Mouse (Mus musculus): ENCODE data around the gene G3bp2.
"Not testable (repeated sequence)": the region's sequence is repeated elsewhere in the genome, so short reads cannot be mapped to it uniquely, and the experiment has no call there.

G3bp2 gene

DNA sequence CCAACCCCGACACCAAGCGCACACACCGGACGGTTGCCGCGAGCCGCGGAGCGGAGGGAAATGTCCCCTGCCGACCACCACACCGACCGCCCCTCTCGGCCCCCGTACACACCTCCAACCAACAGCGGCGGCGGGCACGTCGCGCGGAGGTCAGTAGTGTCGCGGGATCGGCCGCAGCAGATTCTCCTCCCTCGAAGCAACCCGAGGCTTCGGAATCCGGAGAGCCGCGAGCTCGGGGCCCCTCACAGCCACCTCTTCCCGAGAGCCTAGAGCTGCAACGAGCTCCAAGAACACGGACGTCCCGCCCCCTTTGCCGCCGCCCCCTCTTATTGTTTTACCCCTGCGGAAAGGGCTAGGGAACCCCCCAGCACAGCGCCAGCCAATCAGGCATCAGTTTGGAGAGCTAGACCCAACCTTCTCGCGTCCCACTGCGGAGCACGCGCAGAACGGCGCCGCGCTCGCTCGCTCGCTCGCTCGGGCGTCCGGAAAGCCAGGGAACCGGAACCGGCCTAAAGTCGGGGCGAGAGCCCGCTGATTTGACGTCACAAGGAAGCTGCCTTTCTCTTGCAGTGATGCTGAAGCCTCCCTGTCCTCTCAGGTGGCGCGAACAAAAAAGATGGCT, at the start of gene G3bp2:
TSS of gene G3bp2 (minus strand) at position 303 of the 622 bp plus-strand sequence.
- DNase-seq (ENCODE audit: low spot score in 2 of 2), result peak; percentile 95

DNA sequence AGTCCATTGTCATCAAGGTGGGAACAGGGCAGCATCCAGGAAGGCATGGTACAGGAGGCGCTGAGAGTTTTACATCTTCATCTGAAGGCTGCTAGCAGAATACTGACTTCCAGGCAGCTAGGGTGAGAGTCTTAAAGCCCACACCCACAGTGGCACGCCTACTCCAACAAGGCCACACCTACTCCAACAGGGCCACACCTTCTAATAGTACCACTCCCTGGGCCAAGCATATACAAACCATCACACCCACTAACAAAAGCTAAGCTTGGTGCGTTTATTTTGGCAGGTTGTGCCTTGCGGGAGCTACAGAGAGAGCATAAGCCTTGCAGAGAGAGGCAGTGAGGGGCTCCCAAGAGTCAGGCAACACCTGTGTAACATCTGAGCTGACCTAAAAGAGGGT, 49.5 kb upstream of the G3bp2 start:
- DNase-seq (ENCODE audit: low spot score in 2 of 2), result not testable (repeated sequence)

DNA sequence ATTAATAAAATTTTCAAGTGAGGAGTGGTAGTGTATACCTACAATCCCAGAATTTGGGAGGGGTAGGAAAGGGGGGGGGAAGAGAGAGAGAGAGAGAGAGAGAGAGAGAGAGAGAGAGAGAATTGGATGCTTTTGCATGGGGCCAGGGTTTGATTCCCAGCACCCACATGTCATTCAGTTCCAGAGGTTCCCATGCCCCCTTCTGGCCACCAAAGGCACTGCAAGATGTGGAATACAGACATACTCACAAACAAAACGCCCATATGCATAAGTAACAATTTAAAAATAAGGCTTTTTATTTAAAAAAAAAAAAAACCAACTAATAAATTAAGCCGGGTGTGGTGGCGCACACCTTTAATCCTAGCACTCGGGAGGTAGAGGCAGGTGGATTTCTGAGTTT, 48.6 kb upstream of the G3bp2 start:
- no peak for DNase-seq (ENCODE audit: low spot score in 2 of 2)

DNA sequence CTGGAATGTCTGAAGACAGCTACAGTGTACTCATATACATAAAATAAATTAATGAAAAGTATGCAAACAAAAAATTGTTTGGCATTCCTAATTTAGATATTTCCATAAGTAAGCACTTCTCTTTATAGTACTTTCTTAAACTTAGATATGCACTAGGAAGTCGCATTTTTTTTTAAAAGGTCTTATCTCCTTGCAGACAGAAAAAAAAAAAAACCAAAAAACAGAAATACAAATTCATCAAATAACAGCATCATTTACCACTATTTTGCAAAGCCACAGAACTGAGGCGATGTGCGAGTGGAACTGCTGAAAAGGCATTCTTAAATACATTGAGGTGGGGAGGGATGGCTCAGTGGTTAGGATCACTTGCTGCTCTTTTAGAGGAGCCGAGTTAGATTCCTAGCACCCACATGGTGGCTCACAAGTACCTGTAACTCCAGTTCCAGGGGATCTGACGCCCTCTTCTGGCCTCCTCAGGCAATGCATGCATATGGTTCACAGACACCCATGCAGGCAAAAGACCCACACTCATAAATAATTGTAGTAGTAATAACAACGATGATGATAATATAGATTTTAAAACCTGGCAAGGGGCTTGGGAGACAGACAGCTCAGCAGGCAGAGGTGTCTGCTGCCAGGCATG, 46.6 kb upstream of the G3bp2 start:
- no peak for DNase-seq (ENCODE audit: low spot score in 2 of 2)

DNA sequence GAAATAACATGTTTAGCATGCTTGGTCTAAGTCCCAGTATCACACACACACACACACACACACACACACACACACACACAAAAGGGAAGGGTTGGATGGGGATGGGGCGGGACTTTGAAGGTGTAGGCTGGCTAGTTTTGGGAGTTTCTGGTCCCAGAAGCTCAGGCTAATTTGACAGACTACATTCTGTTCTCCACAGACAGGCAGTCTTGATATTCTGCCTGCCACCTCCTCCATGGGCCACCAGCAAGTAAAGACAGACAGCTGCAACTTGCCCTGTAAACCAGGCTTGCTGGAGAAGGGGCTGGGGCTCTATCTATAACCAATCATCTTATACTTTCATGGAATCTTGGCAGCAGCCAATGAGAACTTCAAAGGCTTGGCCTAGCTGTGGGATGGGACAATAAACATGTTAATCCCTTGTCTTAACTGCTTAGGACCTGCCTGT, 45.8 kb upstream of the G3bp2 start:
- no peak for DNase-seq (ENCODE audit: low spot score in 2 of 2)

DNA sequence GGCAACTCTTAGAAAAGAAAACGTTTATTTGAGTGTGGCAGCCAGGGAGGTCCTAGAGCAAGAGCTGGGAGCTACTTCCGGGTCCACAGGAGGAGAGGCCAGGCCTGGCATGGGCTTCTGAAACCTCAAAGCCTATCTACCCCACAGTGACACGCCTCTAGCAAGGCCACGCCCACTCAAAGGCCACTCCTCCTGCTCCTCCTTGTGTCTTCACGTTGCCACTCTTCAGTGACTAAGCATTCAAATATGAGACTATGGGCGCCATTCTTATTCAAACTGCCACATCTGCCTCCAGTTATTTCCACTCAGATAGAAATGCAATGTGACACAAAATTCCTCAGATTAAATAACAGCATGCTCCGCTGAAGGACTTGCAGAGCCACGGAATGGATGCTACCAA, 45.1 kb upstream of the G3bp2 start:
- DNase-seq (ENCODE audit: low spot score in 2 of 2), result no peak

DNA sequence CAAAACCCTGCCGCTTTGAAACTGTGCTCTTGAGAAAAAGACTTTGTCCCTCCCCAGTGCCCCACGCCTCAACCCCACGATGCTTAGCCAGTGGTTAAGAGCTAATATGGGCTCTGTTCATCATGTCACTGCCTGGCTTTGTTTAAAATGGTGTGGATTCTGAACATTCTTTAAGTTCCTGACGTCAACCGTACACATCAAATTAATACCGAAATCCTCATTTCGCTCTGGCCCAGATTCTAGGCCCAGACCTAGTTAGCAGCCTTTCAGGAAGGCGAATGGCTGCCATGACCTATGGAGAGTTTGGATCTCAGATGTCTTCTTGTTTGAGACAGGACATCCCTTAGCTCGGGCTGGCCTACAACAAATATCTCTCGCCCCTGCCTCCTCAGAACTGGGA, 44.2 kb upstream of the G3bp2 start:
- DNase-seq (ENCODE audit: low spot score in 2 of 2), result no peak

DNA sequence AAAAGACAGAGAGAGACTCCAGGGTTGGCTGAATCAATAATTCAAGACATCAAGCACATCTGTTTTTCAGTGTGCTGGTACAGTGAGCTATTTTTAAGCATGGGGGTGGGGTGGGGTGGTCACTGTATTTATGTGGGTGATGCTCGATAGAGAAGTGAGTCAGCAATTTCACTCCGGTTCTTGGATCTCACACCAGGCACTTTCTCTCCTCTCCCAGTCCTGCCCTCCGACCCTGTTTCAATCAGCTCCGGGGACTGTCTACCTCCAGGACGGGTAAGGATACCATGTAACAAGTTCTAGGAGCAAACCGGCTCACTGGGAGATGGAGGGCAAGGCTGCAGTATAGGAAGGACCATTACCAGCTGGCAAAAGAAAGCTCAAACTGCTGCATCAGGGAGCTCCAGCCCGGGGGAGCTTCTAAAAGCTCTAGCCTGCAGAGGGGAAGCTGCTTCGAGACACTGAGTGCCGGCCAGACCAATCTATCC, 43.7 kb upstream of the G3bp2 start:
- no peak for DNase-seq (ENCODE audit: low spot score in 2 of 2)

DNA sequence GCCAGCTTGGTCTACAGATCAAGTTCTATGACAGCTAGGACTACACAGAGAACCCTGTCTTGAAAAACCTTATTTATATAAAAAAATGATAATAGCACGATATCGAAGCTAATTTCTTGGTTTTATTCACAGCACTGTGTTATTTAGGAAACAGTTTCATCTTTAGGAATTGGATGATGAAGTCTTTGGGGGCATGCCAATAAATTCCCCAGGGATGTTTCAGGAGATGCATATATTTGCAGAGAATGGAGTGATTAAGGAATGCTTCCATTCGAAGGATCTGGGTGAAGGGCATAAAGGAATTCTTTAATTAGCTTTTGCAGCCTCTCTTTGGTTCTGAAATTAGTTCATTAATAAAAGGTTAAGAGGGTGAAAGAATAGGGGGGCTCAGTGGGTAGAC, 41.9 kb upstream of the G3bp2 start:
- DNase-seq (ENCODE audit: low spot score in 2 of 2), result no peak

DNA sequence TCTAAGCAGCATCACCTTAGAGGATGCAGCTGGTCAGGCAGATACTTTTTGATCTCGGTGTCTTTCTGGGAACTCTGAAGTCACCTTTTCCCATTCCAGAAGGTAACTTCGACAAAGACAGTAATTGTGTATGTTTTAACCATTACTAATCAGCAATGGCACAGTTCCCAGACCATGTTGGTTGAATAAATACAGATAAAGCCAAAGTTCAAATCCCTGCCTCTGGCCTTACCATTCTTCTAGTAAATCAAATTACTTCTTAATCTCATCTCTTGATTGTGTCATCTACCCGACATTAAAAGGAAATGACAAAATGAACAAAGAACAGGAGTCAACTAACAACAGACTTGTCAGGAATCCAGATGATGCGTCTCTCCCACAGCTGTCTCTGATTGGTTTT, 38.1 kb upstream of the G3bp2 start:
- DNase-seq (ENCODE audit: low spot score in 2 of 2), result no peak

DNA sequence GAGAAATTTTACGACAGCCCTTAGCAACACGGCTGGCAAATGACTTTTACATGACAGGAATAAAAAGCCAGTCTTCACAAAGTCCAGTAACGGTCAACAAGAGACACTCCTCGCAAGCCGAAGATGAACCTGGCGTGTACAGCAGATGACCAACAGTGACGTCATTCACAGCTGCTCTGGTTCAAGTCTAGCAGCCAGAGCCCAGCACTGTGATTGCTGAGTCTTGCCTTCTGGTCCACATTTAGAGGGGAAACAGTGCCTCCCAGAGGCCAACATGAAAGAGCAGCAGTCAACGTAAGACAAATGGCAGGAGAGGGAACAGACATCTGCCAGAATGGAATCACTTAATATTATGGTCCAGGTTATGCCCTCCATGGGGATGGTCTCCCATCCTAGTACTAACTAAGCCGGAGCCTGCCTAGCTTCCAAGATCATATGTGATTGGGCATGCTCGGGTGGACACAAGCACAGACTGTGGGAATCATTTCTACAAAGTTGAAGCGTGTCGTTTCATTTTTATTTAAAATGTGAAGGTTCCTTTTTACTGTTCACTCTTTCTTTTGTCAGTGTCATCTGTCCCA, 34.4 kb upstream of the G3bp2 start:
- peak; percentile 34 to 46 for DNase-seq (ENCODE audit: low spot score in 2 of 2)

DNA sequence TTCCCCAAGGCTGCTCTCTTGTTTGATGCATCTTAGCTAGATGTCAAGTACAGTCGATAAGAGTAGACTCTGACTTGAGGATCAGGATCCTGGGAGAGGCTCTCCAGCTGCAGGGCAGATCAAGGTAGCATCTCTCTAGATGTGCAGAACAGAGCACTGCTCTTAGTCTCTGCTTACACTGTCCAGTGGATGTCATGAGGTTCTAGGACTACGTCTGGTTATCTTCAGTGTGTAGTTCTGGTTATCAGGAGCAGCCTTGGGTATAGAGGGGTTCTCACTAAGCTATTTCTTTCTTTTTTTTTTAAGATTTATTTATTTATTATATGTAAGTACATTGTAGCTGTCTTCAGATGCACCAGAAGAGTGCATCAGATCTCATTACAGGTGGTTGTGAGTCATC, 31.4 kb upstream of the G3bp2 start:
- DNase-seq (ENCODE audit: low spot score in 2 of 2), result no peak

DNA sequence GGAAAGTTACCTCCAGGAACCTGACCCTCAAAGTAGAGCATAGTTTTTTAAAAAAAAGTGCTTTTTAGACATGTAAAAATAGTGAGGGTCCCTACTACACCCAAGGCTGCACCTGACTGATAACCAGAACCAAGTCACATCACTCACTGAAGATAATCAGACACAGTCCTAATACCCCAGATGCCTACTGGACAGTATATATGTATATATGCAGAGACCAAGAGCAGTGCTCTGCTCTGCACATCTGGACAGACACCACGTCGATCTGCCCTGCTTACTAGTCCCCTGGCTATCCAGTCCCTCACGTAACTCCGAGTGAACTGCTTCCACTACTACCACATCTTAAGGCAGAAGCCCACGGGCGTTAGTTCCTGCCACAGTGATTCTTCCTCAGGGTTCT, 30.7 kb upstream of the G3bp2 start:
- DNase-seq (ENCODE audit: low spot score in 2 of 2), result no peak

DNA sequence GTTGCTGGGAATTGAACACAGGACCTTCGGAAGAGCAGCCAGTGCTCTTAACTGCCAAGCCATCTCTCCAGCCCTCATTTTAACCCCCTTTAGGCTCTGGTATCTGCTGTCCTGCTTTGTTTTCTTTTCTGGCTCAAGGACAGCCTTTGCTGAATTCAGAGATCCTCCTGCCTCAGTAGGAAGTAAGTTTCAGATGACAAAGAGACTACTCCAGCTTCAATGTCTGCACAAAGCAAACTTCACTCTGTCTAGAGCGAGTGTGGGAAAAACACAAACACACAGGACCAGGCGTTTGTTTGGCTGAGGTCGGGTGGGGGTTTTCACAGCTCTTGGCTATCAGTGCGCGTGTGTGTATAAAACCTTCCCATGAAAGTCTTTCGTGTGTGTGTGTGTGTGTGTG, 30.0 kb upstream of the G3bp2 start:
- no peak for DNase-seq (ENCODE audit: low spot score in 2 of 2)

DNA sequence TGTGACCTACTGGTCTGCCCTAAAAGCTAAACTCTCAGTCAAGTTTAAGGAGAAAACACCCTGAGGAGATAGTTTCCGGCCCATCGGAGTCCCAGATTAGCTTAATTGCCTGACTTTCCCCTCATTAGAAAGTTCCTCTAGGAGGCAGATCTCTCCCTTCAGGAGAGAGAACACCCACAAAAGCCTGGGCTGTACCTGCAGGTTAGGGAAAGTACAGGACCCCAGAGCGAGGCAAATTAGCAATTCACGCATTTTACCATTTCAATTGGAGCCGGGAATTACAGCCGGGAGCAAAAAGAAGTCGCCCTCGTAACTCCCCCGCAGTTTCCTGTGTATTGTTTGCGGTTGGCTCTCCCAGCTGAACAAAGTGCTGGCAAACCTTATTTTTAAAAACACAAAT, 29.1 kb upstream of the G3bp2 start:
- no peak for DNase-seq (ENCODE audit: low spot score in 2 of 2)

DNA sequence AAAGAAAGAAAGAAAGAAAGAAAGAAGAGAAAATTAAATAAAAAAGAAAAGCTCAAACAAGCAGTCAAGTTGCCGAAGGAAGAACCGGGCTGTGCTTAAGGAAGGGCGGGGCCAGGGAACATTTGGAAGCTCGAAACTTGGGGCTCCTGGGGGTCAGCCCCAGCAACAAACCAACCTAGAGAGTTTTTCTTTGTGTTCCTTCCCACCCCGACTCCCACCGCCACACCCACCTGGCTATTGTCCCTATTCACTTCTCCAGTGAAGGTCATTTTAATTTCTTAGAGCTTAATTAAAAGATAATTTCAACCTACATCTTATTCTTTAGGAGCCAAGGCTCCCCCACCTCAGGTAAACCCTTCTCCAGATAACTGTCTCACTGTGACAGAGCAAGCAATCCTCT, 28.7 kb upstream of the G3bp2 start:
- no peak for DNase-seq (ENCODE audit: low spot score in 2 of 2)

DNA sequence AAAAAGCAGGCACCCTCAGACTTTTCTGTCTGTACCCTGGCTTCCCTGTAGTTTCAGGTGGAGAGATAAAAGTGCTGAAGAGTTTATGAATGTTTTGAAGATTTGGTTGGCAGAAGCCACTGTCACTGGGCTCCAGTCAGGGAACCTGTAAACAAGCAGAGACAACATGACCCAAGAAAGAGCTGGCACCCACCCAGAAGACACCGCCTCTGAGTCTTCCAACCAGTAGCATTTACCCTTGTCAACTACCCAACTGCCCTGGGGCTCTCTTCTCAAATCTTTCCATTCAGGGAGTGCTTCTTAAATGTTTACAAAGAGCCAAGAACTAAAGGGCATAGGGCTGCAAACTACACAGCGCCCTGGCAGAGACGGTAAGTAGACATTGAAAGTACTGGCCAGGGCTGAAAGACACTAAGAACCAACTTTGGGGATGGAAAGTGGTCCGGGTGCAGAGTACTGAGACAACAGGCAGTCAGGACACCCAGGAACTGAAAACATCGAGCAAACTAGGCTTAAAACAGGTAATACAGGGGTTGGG, 27.4 kb upstream of the G3bp2 start:
- DNase-seq (ENCODE audit: low spot score in 2 of 2), result no peak

DNA sequence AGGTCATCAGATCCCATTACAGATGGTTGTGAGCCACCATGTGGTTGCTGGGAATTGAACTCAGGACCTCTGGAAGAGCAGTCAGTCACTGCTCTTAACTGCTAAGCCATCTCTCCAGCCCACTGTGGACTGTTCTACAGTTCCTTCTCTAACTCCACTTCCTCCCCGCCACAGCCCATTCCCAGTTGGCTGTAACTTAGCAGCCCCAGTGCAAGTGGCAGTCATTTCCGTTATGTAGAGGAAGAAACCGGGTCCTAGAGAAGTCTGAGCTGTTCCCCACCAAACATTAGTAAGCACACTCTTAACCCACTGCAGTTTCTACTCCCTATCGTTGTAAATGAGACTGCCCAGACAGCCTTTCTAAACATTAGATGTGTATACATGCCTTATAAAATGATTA, 23.8 kb upstream of the G3bp2 start:
- DNase-seq (ENCODE audit: low spot score in 2 of 2), result no peak

DNA sequence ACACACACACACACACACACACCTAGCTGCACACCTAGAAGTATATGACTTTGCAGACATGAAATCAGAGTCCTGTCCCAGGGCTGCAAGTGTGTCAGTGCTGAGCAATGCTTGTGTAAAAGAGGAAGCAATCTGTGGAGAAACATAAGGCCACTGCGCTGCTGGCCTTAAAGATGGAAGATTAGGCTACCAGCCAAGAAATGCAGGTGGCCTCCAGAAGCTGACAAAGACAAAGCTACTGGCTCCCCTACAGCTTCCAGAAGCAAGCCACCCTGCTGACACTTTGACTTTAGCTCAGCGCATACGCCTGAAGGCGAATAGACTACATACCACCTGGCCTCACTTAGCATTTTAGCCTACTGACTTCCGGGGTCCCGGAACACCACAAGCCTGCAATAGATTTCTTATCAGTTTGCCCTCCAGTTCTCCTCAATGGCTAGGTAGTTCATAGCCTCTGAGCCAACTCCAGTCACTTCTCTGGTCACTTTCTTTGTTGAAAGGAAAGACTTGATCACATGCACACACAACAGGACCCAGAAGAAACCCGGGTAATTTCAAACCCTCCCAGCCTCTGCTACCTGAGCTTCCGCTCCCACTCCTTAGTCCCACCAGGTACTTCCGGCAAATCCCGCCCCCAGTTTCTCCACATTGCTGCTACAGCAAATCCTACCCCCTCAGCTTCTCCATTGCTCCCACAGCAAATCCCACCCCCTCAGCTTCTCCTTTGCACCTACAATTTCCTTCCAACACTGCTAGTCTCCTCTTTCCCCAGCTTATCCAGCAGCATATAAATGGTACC, 23.0 kb upstream of the G3bp2 start:
- DNase-seq (ENCODE audit: low spot score in 2 of 2), result no peak

DNA sequence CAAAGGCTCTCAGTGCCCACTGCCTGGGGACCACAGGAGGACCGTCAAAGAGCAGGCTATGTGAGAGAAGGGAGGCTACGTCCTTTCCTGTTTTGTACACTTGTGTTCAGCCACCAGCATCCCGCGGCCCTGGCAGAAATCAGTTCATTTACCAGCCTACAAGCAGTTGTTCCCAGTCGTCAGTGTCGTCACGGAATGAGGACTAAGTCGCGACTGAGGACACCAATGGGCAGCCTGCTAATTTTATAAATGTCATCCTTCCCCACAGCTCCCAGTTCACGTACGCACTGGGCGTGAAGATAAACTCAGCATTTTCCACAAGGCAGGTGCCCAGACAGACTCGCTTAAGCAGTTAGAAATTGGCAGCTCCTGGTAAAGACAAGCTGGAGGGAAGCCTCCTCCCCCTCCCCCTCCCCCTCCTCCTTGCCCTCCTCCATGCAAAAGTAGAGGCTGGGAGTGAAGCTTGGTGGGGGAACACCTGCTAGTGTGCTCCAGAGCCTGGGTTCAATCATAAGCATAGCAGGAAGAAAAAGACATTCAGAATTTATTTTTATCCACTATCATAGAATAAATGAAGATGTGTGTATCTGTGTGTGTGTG, 20.4 kb upstream of the G3bp2 start:
- DNase-seq (ENCODE audit: low spot score in 2 of 2), result no peak

DNA sequence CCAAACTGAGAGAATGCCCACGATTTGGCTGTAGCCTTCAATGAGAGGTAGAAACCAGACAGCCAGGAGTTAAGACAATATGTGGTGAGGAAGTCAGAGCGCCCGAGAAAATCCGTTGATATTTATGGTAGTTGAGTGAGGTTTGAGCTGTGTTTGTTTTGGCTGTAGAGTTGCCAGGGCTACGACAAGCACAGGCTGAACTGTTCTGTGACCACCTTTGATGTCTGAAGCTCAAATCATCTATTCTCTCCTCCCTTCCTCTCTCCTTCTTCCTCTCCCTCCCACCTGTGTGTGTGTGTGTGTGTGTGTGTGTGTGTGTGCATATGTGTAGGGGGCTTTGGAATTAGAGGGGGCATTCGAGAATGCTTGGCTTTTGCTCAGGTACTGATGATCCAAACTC, 19.5 kb upstream of the G3bp2 start:
- DNase-seq (ENCODE audit: low spot score in 2 of 2), result no peak

DNA sequence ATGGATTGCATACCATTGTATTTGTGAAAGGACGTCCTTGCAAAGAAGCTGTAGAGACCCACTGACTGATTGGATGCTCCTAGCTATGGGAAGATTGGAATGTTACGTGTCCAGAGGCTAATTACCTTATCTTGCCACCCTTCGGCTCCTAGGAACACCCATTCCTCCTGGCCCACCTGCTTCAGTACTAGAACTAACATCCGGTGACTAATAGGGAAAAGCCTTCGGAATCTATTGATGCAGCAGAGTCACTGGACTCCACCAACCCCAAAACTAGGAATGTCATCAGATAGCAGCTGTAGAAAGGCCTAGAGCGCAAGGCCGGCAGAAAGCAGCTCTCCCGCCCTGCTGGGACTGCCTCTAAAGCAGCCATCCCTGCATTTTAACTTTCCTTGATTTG, 18.1 kb upstream of the G3bp2 start:
- DNase-seq (ENCODE audit: low spot score in 2 of 2), result no peak
